Mouse (Mus musculus): ENCODE results near the gene Eaf2. TPM values are rescaled to one million over a fixed set of nuclear protein-coding genes. Genes with fewer than 3 reads are reported as not detected.

The Eaf2 gene
- total and polyA plus RNA-seq, 3 experiments: 0.27 to 0.68 TPM; not detected in 1

DNA sequence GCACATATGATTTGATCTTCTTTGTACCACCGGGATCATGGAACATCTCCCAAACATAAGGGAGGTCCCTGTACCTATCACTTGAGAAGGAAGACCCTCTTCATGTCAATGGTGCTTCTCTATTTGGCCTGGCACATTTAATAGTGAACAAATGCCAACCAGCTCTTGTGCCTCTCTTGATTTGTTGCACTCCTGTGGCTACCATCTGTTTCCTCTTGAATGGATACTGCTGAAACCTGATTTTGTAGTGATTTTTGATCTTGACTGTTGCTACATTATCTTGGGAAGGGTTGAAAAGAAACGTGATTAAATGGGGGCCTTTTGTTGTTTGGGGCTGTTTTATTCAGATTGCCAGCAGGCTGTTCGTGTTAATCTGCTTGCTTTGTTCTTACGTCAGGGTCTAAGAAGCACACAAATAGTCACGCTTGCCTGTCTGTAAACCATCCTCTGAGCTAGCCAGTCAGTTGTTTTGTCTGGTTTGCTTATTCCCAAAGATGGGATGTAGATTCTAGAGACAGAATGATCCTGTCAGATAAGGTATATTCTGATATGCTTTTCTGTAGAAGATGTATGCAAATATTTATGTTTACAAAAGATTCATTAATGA, 8.0 kb upstream of the Eaf2 start:
- DNase-seq (ENCODE audit: low read depth, low spot score): no peak
- no peaks in the 10 kb centered on the region for H3K9me3 ChIP-seq (replicated peaks; ENCODE audit: insufficient read depth, low read length)
- no peak overlapping the region for H3K27ac ChIP-seq (ENCODE audit: control insufficient read depth, low read depth, low read length)
- H3K4me3 ChIP-seq (ENCODE audit: control insufficient read depth in 1 of 2, insufficient read depth in 1 of 2, low read depth in 2 of 2, low read length in 2 of 2): no peak overlapping the region
- peaks cover 2 to 3% of the 10 kb centered on the region in 2 experiments; a peak in 3 of 4 replicates for H3K36me3 ChIP-seq (ENCODE audit: control insufficient read depth in 1 of 2, insufficient read depth in 2 of 2, low read length in 2 of 2)
- H3K4me1 ChIP-seq (ENCODE audit: control insufficient read depth in 1 of 2, insufficient read depth in 2 of 2, low read length in 2 of 2): peaks cover 0 to 4% of the 10 kb centered on the region in 2 experiments; a peak in 1 of 4 replicates
- no peak for TF ChIP-seq MAZ (IDR thresholded peaks at IDR 0.05; ENCODE audit: low read depth, low read length)
- TF ChIP-seq MYC (IDR thresholded peaks at IDR 0.05; ENCODE audit: low read depth, low read length): no peak
- no peak for TF ChIP-seq SMC3 (IDR thresholded peaks at IDR 0.05; ENCODE audit: low read depth, low read length)
- no peak for TF ChIP-seq ZKSCAN1 (IDR thresholded peaks at IDR 0.05; ENCODE audit: low read depth, low read length)
- TF ChIP-seq BHLHE40 (IDR thresholded peaks at IDR 0.05; ENCODE audit: borderline replicate concordance, low read depth, low read length): no peak
- TF ChIP-seq ELF1 (IDR thresholded peaks at IDR 0.05; ENCODE audit: low read depth, low read length): no peak
- no peak for TF ChIP-seq HCFC1 (IDR thresholded peaks at IDR 0.05; ENCODE audit: low read depth, low read length)
- TF ChIP-seq MAX (IDR thresholded peaks at IDR 0.05; ENCODE audit: low read length): no peak
- TF ChIP-seq JUND (IDR thresholded peaks at IDR 0.05; ENCODE audit: low read depth, low read length): no peak
- no peak for TF ChIP-seq ZNF384 (IDR thresholded peaks at IDR 0.05; ENCODE audit: low read depth, low read length)
- no peak for TF ChIP-seq RAD21 (IDR thresholded peaks at IDR 0.05; ENCODE audit: low read depth, low read length)
- TF ChIP-seq POLR2AphosphoS2 (IDR thresholded peaks at IDR 0.05; ENCODE audit: low read length): no peak
- no peak for TF ChIP-seq MAFK (IDR thresholded peaks at IDR 0.05; ENCODE audit: borderline replicate concordance, low read depth, low read length)
- no peak for TF ChIP-seq POLR2AphosphoS5 (IDR thresholded peaks at IDR 0.05; ENCODE audit: borderline replicate concordance, low read depth, low read length)
- TF ChIP-seq ZMIZ1 (IDR thresholded peaks at IDR 0.05; ENCODE audit: low read depth, low read length): no peak
- TF ChIP-seq CHD1 (IDR thresholded peaks at IDR 0.05; ENCODE audit: low read depth, low read length): no peak
- TF ChIP-seq TCF12 (IDR thresholded peaks at IDR 0.05; ENCODE audit: low read depth, low read length): no peak
- TF ChIP-seq TBP (IDR thresholded peaks at IDR 0.05; ENCODE audit: low read depth, low read length): no peak
- H3K79me2 ChIP-seq (ENCODE audit: control insufficient read depth, insufficient read depth, low read length, poor library complexity): peaks cover 1% of the 10 kb centered on the region; the same call in 1 of the 2 replicates
- H3K27me3 ChIP-seq (ENCODE audit: control insufficient read depth in 1 of 2, insufficient read depth in 2 of 2, low read length in 2 of 2): no peaks in the 10 kb centered on the region
- no peak overlapping the region for H3K9ac ChIP-seq (ENCODE audit: control insufficient read depth, low read depth, low read length, poor library complexity, severe bottlenecking)

DNA sequence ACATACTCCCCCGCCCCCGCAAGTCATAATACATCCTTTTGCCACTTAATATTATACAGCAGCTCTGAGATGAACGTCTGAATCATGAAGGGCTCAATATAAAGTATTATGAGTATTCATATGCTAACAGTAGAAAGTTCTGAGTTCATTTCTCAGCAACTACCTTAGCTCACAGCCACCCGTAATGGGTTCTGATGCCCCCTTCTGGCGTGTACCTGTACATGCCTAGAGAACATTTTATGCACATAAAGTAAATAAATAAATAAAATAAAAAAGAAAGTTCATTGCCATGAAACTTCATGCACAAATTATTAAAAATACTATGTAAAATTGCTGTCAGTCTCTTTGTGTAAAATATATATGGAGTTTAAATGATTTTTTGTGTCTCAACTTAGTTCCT, 2.5 kb upstream of the Eaf2 start:
- H3K27ac ChIP-seq (ENCODE audit: control insufficient read depth, low read depth, low read length): no peak overlapping the region
- H3K9ac ChIP-seq (ENCODE audit: control insufficient read depth, low read depth, low read length, poor library complexity, severe bottlenecking): no peak overlapping the region
- no peaks in the 10 kb centered on the region for H3K27me3 ChIP-seq (ENCODE audit: control insufficient read depth in 1 of 2, insufficient read depth in 2 of 2, low read length in 2 of 2)
- TF ChIP-seq SMC3 (IDR thresholded peaks at IDR 0.05; ENCODE audit: low read depth, low read length): peak; percentile 47
- no peak for TF ChIP-seq RCOR1 (IDR thresholded peaks at IDR 0.05; ENCODE audit: low read depth, low read length)
- peak; percentile 23 for TF ChIP-seq RAD21 (IDR thresholded peaks at IDR 0.05; ENCODE audit: low read depth, low read length)
- TF ChIP-seq EP300 (IDR thresholded peaks at IDR 0.05; ENCODE audit: low read depth in 1 of 2, low read length in 2 of 2): no peak
- TF ChIP-seq NRF1 (IDR thresholded peaks at IDR 0.05; ENCODE audit: insufficient read depth, low read depth, low read length, poor library complexity, severe bottlenecking): no peak
- peak; percentile 34 to 55 (median 53); a peak in 5 of 6 replicates for TF ChIP-seq CTCF (IDR thresholded peaks at IDR 0.05 in 2 of 3, conservative IDR thresholded peaks at IDR 0.05 in 1 of 3; ENCODE audit: control insufficient read depth in 1 of 3, insufficient read depth in 1 of 3, low read depth in 2 of 3, low read length in 3 of 3, poor library complexity in 1 of 3, severe bottlenecking in 1 of 3)
- TF ChIP-seq USF1 (IDR thresholded peaks at IDR 0.05; ENCODE audit: low read depth, low read length): no peak
- H3K36me3 ChIP-seq (ENCODE audit: control insufficient read depth in 1 of 2, insufficient read depth in 2 of 2, low read length in 2 of 2): peaks cover 0 to 15% of the 10 kb centered on the region in 2 experiments; a peak in 2 of 4 replicates
- no peak overlapping the region for H3K4me3 ChIP-seq (ENCODE audit: control insufficient read depth in 1 of 2, insufficient read depth in 1 of 2, low read depth in 2 of 2, low read length in 2 of 2)
- H3K4me1 ChIP-seq (ENCODE audit: control insufficient read depth in 1 of 2, insufficient read depth in 2 of 2, low read length in 2 of 2): peaks cover 4 to 10% of the 10 kb centered on the region in 2 experiments; a peak in 3 of 4 replicates
- H3K9me3 ChIP-seq (replicated peaks; ENCODE audit: insufficient read depth, low read length): no peaks in the 10 kb centered on the region
- peaks cover 18% of the 10 kb centered on the region for H3K79me2 ChIP-seq (ENCODE audit: control insufficient read depth, insufficient read depth, low read length, poor library complexity)
- peak; percentile 60 for DNase-seq (ENCODE audit: low read depth, low spot score)
